Mouse (Mus musculus): ENCODE measurements around the gene Tchh.
"Not testable (repeated sequence)": the region's sequence is repeated elsewhere in the genome, so short reads cannot be mapped to it uniquely, and the experiment has no call there.

DNA sequence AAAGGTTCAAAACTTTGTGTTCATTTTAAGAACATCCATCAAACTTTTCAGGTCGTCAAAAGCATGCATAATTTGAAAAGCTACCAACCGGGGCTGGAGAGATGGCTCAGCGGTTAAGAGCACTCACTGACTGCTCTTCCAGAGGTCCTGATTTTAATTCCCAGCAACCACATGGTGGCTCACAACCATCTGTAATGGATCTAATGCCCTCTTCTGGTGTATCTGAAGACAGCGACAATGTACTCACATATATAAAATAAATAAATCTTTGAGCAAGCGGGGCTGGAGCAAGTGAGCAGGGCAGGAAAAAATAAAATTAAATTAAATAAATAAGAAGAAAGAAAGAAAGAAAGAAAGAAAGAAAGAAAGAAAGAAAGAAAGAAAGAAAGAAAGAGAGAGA is 52.6 kb downstream of the Tchh start:
- TF ChIP-seq CTCF (IDR thresholded peaks at IDR 0.05; ENCODE audit: borderline replicate concordance, insufficient read depth, low read length); POLR2A (IDR thresholded peaks at IDR 0.05; ENCODE audit: low read depth, low read length): not testable (repeated sequence)
